Mouse (Mus musculus) heart, embryonic 16.5 days (tissue): Measurements from ENCODE around the gene Olfr159. TPM values are rescaled to one million over a fixed set of nuclear protein-coding genes. Genes with fewer than 3 reads are reported as not detected.
"Not testable (repeated sequence)": the region's sequence is repeated elsewhere in the genome, so short reads cannot be mapped to it uniquely, and the experiment has no call there.

Experiments
- ATAC-seq: fragments of 200-750 bp; cut with Nextera tagmentation; replicated peaks from 2 replicates; pipeline ENCODE4 v1.8.0; 2017; ENCODE audit warnings: moderate number of reproducible peaks; ENCODE audit not compliant: insufficient read depth, low FRiP score; ENCODE audit errors: extremely low read depth
- H3K27ac ChIP-seq: fragments of 300-500 bp; sonication (generic); 2 replicates; pipeline ENCODE4 v1.5.1; 2014; ENCODE audit warnings: mild to moderate bottlenecking, low read length, control low read depth, moderate library complexity
- H3K27me3 ChIP-seq: fragments of 300-500 bp; sonication (generic); 2 replicates; pipeline ENCODE4 v1.6.1; 2014; ENCODE audit warnings: low read length, mixed read lengths; ENCODE audit not compliant: control insufficient read depth, insufficient read depth
- H3K36me3 ChIP-seq: fragments of 300-500 bp; sonication (generic); 2 replicates; pipeline ENCODE4 v1.6.1; 2014; ENCODE audit not compliant: control insufficient read depth, insufficient read depth
- H3K4me1 ChIP-seq: fragments of 300-500 bp; sonication (generic); 2 replicates; pipeline ENCODE4 v1.6.1; 2014; ENCODE audit warnings: low read length, mixed read lengths; ENCODE audit not compliant: control insufficient read depth, insufficient read depth
- H3K4me2 ChIP-seq: fragments of 300-500 bp; sonication (generic); 2 replicates; pipeline ENCODE4 v1.6.1; 2014; ENCODE audit warnings: low read depth, mild to moderate bottlenecking, control low read depth, low read length
- H3K4me3 ChIP-seq: fragments of 300-500 bp; sonication (generic); 2 replicates; pipeline ENCODE4 v1.5.1; 2014; ENCODE audit warnings: mild to moderate bottlenecking, control low read depth, low read length
- H3K9ac ChIP-seq: fragments of 300-500 bp; sonication (generic); 2 replicates; pipeline ENCODE4 v1.6.1; 2014; ENCODE audit warnings: low read length, control low read depth
- H3K9me3 ChIP-seq: fragments of 300-500 bp; sonication (generic); replicated peaks from 2 replicates; pipeline ENCODE4 v1.6.1; 2016; ENCODE audit warnings: low read length; ENCODE audit not compliant: control insufficient read depth
- WGBS: fragments of 180-500 bp; shearing (Covaris S2); extraction: QIAGEN DNeasy Blood & Tissue Kit; methylation state at CpG from one replicate; pipeline ENCODE4 v1.1.7; 2014; 5-methylcytosine and 5-hydroxymethylcytosine counted together
- polyA plus RNA-seq: library from polyadenylated mRNA; unstranded; fragments of >200 nt; fragmentation: Nextera tagmentation; extraction: Ambion mirVana; gene quantifications from 2 replicates; pipeline ENCODE4 v1.2.1, GENCODE M21; 2015

Olfr159 gene
- polyA plus RNA-seq = not detected in 2 replicates

- H3K4me1 ChIP-seq = peaks cover 4% of the 10 kb centered on the region; the same call in 1 of the 2 replicates
- H3K9me3 ChIP-seq = no peaks in the 10 kb centered on the region; the same call in 1 of the 2 replicates
- H3K4me2 ChIP-seq = no peak within 1 kb of the TSS
- no peak within 1 kb of the TSS for H3K27ac ChIP-seq
- no peak within 1 kb of the TSS for H3K4me3 ChIP-seq
- H3K36me3 ChIP-seq = no peaks in the 10 kb centered on the region
- no peak for ATAC-seq
- H3K27me3 ChIP-seq = no peaks in the 10 kb centered on the region
- WGBS = 78% methylated on average over 6 of the region's 6 CpGs
- no peak within 1 kb of the TSS for H3K9ac ChIP-seq
Measured at GRCm38 (mm10) chr4:43770909-43771308, at the start of gene Olfr159. Gene Olfr159 (minus strand): TSS chr4:43771009.

- H3K4me1 ChIP-seq = no peaks in the 10 kb centered on the region
- WGBS = 73% methylated on average over 7 of the region's 7 CpGs
- no peak overlapping the region for H3K9ac ChIP-seq
- H3K36me3 ChIP-seq = no peaks in the 10 kb centered on the region
- ATAC-seq = no peak
- no peak overlapping the region for H3K27ac ChIP-seq
- no peaks in the 10 kb centered on the region for H3K27me3 ChIP-seq
- no peak overlapping the region for H3K4me3 ChIP-seq
- no peak overlapping the region for H3K4me2 ChIP-seq
- H3K9me3 ChIP-seq = peaks cover 4% of the 10 kb centered on the region; the same call in 1 of the 2 replicates
Measured at GRCm38 (mm10) chr4:43798936-43799335, 28.1 kb upstream of the Olfr159 start.

- H3K9ac ChIP-seq, H3K27me3 ChIP-seq, H3K36me3 ChIP-seq, H3K4me2 ChIP-seq, H3K4me3 ChIP-seq, H3K4me1 ChIP-seq, H3K9me3 ChIP-seq, H3K27ac ChIP-seq, ATAC-seq: not testable (repeated sequence)
- WGBS = 80% methylated on average over 5 of the region's 5 CpGs
Measured at GRCm38 (mm10) chr4:43795844-43796243, 25.0 kb upstream of the Olfr159 start.

GRCm38 (mm10) chr4:43795296-43795695, 24.5 kb upstream of the Olfr159 start:
- Histone ChIP-seq H3K4me3 (no peak overlapping the region), H3K4me1 (no peaks in the 10 kb centered on the region), H3K4me2 (no peak overlapping the region), H3K36me3 (no peaks in the 10 kb centered on the region), H3K9ac (no peak overlapping the region), H3K9me3 (no peaks in the 10 kb centered on the region), H3K27me3 (no peaks in the 10 kb centered on the region), H3K27ac (no peak overlapping the region)
- WGBS = 65% methylated on average over 6 of the region's 6 CpGs
- no peak for ATAC-seq

GRCm38 (mm10) chr4:43772304-43772703, 1.5 kb upstream of the Olfr159 start:
- peaks cover 4% of the 10 kb centered on the region; the same call in 1 of the 2 replicates for H3K4me1 ChIP-seq
- no peak for ATAC-seq
- no peak overlapping the region for H3K4me3 ChIP-seq
- WGBS = 15% methylated on average over 2 of the region's 2 CpGs
- no peaks in the 10 kb centered on the region for H3K27me3 ChIP-seq
- no peak overlapping the region for H3K9ac ChIP-seq
- no peak overlapping the region for H3K4me2 ChIP-seq
- H3K36me3 ChIP-seq = no peaks in the 10 kb centered on the region
- no peak overlapping the region for H3K27ac ChIP-seq
- no peaks in the 10 kb centered on the region; the same call in 1 of the 2 replicates for H3K9me3 ChIP-seq

- no peaks in the 10 kb centered on the region for H3K36me3 ChIP-seq
Measured at GRCm38 (mm10) chr4:43771626-43772025, 817 bp upstream of the Olfr159 start.

GRCm38 (mm10) chr4:43769374-43769773, 1.4 kb downstream of the Olfr159 start:
- Histone ChIP-seq H3K9ac (no peak overlapping the region), H3K27me3 (no peaks in the 10 kb centered on the region), H3K9me3 (no peaks in the 10 kb centered on the region; the same call in 1 of the 2 replicates), H3K4me1 (peaks cover 4% of the 10 kb centered on the region; the same call in 1 of the 2 replicates), H3K4me3 (no peak overlapping the region), H3K36me3 (no peaks in the 10 kb centered on the region), H3K27ac (no peak overlapping the region), H3K4me2 (no peak overlapping the region)
- no peak for ATAC-seq
- WGBS = 90% methylated on average over 2 of the region's 2 CpGs

More at GRCm38 (mm10) chr4:43771626-43772025, 817 bp upstream of the Olfr159 start:
- Histone ChIP-seq H3K9me3 (no peaks in the 10 kb centered on the region; the same call in 1 of the 2 replicates), H3K9ac (no peak overlapping the region), H3K27ac (no peak overlapping the region), H3K27me3 (no peaks in the 10 kb centered on the region), H3K4me3 (no peak overlapping the region), H3K4me1 (peaks cover 4% of the 10 kb centered on the region; the same call in 1 of the 2 replicates), H3K4me2 (no peak overlapping the region)
- ATAC-seq = no peak
- 36% methylated on average over 6 of the region's 6 CpGs for WGBS

- peaks cover 4% of the 10 kb centered on the region; the same call in 1 of the 2 replicates for H3K4me1 ChIP-seq
- H3K9me3 ChIP-seq = no peaks in the 10 kb centered on the region; the same call in 1 of the 2 replicates
- H3K4me3 ChIP-seq = no peak overlapping the region
- no peak overlapping the region for H3K9ac ChIP-seq
- no peak for ATAC-seq
- 75% methylated on average over 5 of the region's 5 CpGs for WGBS
- no peak overlapping the region for H3K27ac ChIP-seq
- H3K4me2 ChIP-seq = no peak overlapping the region
- H3K27me3 ChIP-seq = no peaks in the 10 kb centered on the region
- H3K36me3 ChIP-seq = no peaks in the 10 kb centered on the region
Measured at GRCm38 (mm10) chr4:43768341-43768740, 2.5 kb downstream of the Olfr159 start.

- Histone ChIP-seq H3K4me2 (peak overlapping the region; percentile 49; the same call in 1 of the 2 replicates), H3K36me3 (no peaks in the 10 kb centered on the region), H3K9me3 (no peaks in the 10 kb centered on the region; the same call in 1 of the 2 replicates), H3K4me3 (no peak overlapping the region), H3K9ac (no peak overlapping the region), H3K4me1 (no peaks in the 10 kb centered on the region), H3K27me3 (no peaks in the 10 kb centered on the region), H3K27ac (no peak overlapping the region)
- 0 out of 2 replicates have a peak, but pooled peaks have one; percentile 6 for ATAC-seq
- WGBS = 18% methylated on average over 7 of the region's 7 CpGs
Measured at GRCm38 (mm10) chr4:43763410-43763809, 7.4 kb downstream of the Olfr159 start.
